Mouse (Mus musculus) megakaryocyte, embryonic 14.5 days (primary cell): ENCODE measurements around the gene Rps27l.

ENCODE experiments used
- FLI1 ChIP-seq: IDR thresholded peaks from 2 replicates; pipeline ENCODE4 v1.6.1; 2012; ENCODE audit warnings: low read length, inconsistent platforms, mixed read lengths
- GATA1 ChIP-seq: IDR thresholded peaks from 3 replicates; pipeline ENCODE4 v1.6.1; 2012; ENCODE audit warnings: mixed read lengths, low read length, inconsistent platforms, borderline replicate concordance

DNA sequence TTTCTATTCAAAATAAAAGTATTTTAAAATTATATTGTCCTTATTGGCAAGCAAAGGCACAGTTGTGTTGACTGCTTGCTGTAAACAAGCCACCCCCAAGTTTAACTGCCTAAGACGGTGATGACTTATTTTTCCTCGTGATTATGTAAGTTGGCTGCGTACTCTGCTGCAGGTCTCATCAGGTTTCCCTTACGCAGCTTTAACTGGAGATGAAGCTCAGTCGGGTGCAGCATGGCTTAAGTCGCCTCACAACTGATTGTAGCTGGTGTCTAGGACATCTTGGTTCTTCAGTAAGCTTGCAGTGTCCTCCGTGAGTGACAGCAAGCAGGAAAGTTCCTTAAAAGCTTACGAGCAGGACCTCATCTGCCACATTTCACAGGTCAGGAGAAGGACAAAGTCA lies 6.4 kb downstream of the Rps27l start:
- TF ChIP-seq GATA1 (no peak), FLI1 (no peak)
